Mouse (Mus musculus) adrenal gland, postnatal 4 days (tissue): ENCODE measurements around the gene Cxcl9. TPM values are rescaled to one million over a fixed set of nuclear protein-coding genes. Genes with fewer than 3 reads are reported as not detected.
"Not testable (repeated sequence)": the region's sequence is repeated elsewhere in the genome, so short reads cannot be mapped to it uniquely, and the experiment has no call there.

Experiments
- DNase-seq, 2 experiments: peaks; one replicate each; pipeline ENCODE4 v3.0.0; 2021 to 2022; ENCODE audit warnings: low spot score in 2 of 2, mixed read lengths in 2 of 2
- long read RNA-seq, 2 experiments: library from polyadenylated mRNA; stranded (forward); transcript quantifications; one replicate each; pipeline ENCODE4 v2.0.0; 2021
- total RNA-seq, 2 experiments: library from RNA; stranded (reverse); gene quantifications; 2 replicates each; pipeline ENCODE4 v1.2.3; 2021

Gene Cxcl9
- 1 to 10 TPM in 1 of 2 experiments, under 1 TPM in 1; 0.20 to 1.1 TPM for total RNA-seq
- long read RNA-seq, experiment 1, result 0 reads
- long read RNA-seq, experiment 2, result 0 reads

- DNase-seq, result no peak
Measured at GRCm38 (mm10) chr5:92327929-92328328, at the start of gene Cxcl9. TSS of gene Cxcl9 (minus strand) at chr5:92328079.

GRCm38 (mm10) chr5:92376795-92377405 lies 49.0 kb upstream of the Cxcl9 start:
- no peak for DNase-seq

GRCm38 (mm10) chr5:92375368-92375767 lies 47.5 kb upstream of the Cxcl9 start:
- DNase-seq, result no peak

GRCm38 (mm10) chr5:92374721-92375142 lies 46.9 kb upstream of the Cxcl9 start:
- no peak for DNase-seq

- DNase-seq, result no peak
Measured at GRCm38 (mm10) chr5:92372605-92373004, 44.7 kb upstream of the Cxcl9 start.

- no peak for DNase-seq
Measured at GRCm38 (mm10) chr5:92371361-92371976, 43.6 kb upstream of the Cxcl9 start.

- no peak for DNase-seq
Measured at GRCm38 (mm10) chr5:92370891-92371290, 43.0 kb upstream of the Cxcl9 start.

- DNase-seq, result no peak
Measured at GRCm38 (mm10) chr5:92370392-92370791, 42.5 kb upstream of the Cxcl9 start.

- DNase-seq, result peak in 1 of 2 experiments; percentile 33
Measured at GRCm38 (mm10) chr5:92369151-92369994, 41.5 kb upstream of the Cxcl9 start.

- no peak for DNase-seq
Measured at GRCm38 (mm10) chr5:92368392-92368791, 40.5 kb upstream of the Cxcl9 start.

- DNase-seq, result no peak
Measured at GRCm38 (mm10) chr5:92366565-92366964, 38.7 kb upstream of the Cxcl9 start.

GRCm38 (mm10) chr5:92365146-92365705 lies 37.3 kb upstream of the Cxcl9 start:
- DNase-seq, result no peak

GRCm38 (mm10) chr5:92364011-92364410 lies 36.1 kb upstream of the Cxcl9 start:
- no peak for DNase-seq

GRCm38 (mm10) chr5:92363179-92363578 lies 35.3 kb upstream of the Cxcl9 start:
- DNase-seq, result no peak

GRCm38 (mm10) chr5:92358767-92359455 lies 31.0 kb upstream of the Cxcl9 start:
- DNase-seq, result no peak

- peak; percentile 25 to 39 for DNase-seq
Measured at GRCm38 (mm10) chr5:92358033-92358432, 30.2 kb upstream of the Cxcl9 start.

- peak in 1 of 2 experiments; percentile 38 for DNase-seq
Measured at GRCm38 (mm10) chr5:92353517-92353916, 25.6 kb upstream of the Cxcl9 start.

- not testable (repeated sequence) for DNase-seq
Measured at GRCm38 (mm10) chr5:92352716-92353115, 24.8 kb upstream of the Cxcl9 start.

GRCm38 (mm10) chr5:92349731-92350130 lies 21.9 kb upstream of the Cxcl9 start:
- DNase-seq, result no peak

- DNase-seq, result no peak
Measured at GRCm38 (mm10) chr5:92348794-92349413, 21.0 kb upstream of the Cxcl9 start, which contains the start of gene Cxcl10. TSS of gene Cxcl10 (minus strand) at chr5:92348889.
